Mouse (Mus musculus) megakaryocyte-erythroid progenitor cell, adult 5-6 weeks (primary cell): ENCODE results near the gene Ppard. TPM values are rescaled to one million over a fixed set of nuclear protein-coding genes. Genes with fewer than 3 reads are reported as not detected.
"Not testable (repeated sequence)": the region's sequence is repeated elsewhere in the genome, so short reads cannot be mapped to it uniquely, and the experiment has no call there.

Experiments
- ATAC-seq: replicated peaks from 2 replicates; pipeline ENCODE4 v1.8.0; 2016; ENCODE audit warnings: mild to moderate bottlenecking, inconsistent platforms; ENCODE audit not compliant: severe bottlenecking, poor library complexity, low FRiP score, low TSS enrichment
- total RNA-seq, 2 experiments: library from RNA; stranded (forward) in 1 of 2; stranded (reverse) in 1 of 2; fragments of 200-1000, 215-1000 nt in 1 of 2; fragments of >200 nt in 1 of 2; fragmentation: Nextera tagmentation in 1 of 2; gene quantifications; 2 replicates each; pipeline ENCODE4 v1.2.3; 2014 to 2017

Ppard gene
- total RNA-seq, 2 experiments from 2014 or later, result 2.0 to 7.6 TPM

DNA sequence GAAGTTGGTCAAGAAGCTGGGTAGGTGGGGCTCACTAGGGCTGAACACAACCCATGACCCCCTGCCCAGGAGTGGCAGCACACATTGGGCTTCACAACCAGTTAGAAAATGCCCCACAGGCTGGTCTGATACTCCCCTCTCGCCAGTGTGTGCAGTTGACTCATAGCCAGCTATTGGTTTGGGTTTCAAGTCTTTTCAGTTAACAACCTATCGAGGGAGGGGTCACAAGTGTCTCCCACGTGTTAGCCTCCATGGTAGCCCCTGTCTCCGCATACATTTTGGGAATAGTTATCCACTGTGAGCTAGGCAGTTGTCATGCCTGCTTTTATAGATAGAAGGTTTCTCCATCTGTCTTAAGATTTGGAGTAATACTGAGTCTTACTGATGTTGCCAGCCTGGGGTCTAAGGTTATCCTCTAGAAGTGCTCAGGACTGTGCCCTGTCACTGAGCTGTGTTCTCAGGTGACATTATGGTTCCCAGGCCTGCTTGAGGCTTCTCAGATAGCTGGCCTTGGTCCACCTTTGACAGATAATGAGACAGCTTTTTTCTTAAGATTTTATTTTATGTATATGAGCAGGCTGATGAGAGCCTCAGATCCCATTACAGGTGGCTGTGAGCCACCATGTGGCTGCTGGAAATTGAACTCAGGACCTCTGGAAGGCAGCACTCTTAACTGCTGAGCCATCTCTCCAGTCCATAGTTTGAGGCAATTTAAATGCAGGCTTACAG, 97.2 kb downstream of the Ppard start:
- ATAC-seq, result no peak

DNA sequence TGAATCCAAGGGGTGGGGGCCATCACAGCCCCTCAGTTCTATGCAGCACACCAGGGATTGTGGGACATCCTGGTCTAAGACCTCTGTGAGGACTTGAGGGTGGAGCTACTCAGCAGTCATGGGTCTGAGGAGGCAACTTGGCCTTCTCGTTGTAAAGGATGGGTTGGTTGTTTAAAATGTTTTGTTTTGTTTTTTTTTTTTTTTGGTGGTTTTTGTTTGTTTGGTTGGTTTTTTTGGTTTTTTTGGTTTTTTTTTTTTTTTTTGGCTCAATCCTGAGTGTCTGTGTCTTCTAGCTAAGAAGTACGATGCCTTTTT, 97.7 kb downstream of the Ppard start:
- no peak for ATAC-seq

- not testable (repeated sequence) for ATAC-seq
These were observed 98.1 kb downstream of the Ppard start for GRCm38 (mm10) chr17:28330590-28330989.

GRCm38 (mm10) chr17:28331241-28332112, 99.0 kb downstream of the Ppard start:
- ATAC-seq, result no peak

- no peak for ATAC-seq
These were observed 99.8 kb downstream of the Ppard start for GRCm38 (mm10) chr17:28332113-28332914.

GRCm38 (mm10) chr17:28332915-28333546, 100.5 kb downstream of the Ppard start:
- 0 out of 2 replicates have a peak, but pooled peaks have one; percentile 5 for ATAC-seq

DNA sequence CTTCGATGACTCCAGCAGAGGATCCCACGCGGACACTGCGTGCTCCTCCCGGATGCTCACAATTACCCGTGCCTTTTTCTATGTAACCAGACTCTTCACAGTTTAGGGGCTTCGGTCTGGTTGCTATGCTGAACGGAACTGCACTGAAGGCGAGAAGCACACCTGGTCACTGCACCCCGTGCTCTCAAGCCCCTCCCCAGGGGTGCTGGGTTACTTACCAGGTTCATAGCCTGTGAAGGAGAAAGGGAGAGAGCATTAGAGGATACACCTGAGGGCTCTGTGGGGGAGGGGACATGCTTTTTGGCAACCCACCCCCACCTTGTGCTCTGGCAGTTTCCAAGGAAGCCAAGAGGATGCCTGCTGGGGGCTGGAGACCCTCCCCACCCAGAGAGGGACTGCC, 102.8 kb downstream of the Ppard start:
- no peak for ATAC-seq

DNA sequence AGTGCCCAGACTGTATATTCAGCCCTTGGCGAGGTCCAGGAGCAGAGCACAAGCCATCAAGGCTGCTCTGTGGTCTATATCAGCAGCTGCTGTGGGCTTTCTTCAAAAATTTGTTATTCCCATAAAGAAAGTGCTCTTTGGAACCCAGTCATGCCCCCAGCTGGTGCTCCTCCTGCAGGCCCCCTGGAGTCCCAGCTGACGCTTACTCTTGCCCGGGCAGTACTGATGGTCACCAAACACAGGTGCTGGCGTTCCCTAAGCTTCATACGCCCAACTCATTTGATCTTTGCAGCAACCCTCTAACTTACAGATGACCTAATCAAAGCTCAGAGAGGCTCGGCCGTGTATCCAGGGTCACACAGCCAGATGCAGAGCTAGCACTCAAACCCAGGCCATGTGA, 105.0 kb downstream of the Ppard start:
- no peak for ATAC-seq

GRCm38 (mm10) chr17:28340578-28340977, 108.1 kb downstream of the Ppard start:
- no peak for ATAC-seq

GRCm38 (mm10) chr17:28341091-28341490, 108.6 kb downstream of the Ppard start:
- peak; percentile 75 for ATAC-seq

DNA sequence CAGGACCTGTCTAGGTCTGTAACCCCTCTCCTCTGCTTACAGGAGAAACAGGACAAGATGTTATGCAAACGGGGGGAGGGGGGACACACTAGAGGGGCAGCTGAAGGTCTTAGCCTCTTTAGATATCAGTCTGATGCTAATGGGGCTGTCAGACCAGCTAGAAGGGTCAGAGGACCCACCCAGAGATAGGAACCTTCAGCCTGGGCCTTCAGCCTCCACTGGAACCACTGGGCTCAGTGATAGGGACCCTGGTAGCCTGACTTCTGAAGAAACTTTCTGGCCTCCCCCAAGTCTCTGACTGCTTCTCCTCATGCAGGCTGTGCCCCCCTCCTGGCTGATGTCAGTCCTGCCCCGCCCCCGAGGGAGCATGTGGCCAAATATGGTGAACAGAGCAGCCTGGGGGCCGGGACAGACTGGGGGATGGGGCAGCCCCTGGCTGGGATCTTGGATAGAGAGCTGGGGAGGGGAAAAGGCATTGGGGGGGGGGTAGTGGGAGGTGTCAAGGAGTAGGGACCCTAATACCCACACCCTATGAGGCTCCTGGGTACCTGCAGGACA, 111.6 kb downstream of the Ppard start:
- no peak for ATAC-seq

- ATAC-seq, result no peak
These were observed 112.2 kb downstream of the Ppard start for GRCm38 (mm10) chr17:28344670-28345069.

DNA sequence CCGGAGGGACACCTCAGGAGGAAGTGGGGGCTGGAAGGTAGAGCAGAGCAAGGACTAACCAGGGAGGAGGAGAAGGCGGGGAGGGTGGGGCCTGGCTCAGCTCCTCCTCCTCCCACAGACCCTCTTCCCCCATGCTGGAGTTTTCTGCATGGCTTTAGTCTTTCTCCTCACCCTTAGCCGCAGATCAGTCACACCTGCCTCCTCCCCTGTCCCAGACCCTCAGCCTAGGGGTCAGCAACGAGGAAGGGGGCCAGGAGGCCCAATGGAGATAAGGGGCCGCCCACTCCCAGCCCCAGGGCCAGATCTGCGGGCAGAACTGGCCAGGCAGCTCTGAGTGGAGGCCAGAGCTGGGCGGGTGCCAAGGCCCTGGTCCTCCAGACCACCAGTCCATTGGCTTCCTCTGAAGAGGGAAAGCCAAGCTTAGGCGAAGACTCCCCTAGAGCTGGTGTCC, 112.8 kb downstream of the Ppard start:
- ATAC-seq, result no peak

DNA sequence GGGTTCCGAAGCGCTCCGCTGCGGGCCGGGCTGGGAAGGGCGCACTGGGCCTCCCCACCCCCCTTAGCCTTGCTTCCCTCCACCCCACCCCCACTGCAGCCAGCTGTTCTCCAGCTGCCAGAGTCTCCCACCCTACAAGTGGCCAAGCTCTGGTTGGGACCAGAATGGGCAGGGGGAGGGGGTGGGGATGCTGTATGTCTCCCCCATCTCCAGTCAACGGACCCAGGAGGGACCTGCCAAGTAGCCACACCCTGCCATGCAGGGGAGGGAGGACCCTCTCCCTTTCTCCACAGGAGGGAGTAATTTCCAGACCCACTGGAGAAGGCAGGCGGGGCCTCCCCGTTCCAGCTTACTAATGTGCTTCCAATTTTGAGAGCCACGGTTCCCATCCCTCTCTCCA, 113.4 kb downstream of the Ppard start:
- no peak for ATAC-seq

GRCm38 (mm10) chr17:28347327-28347726, 114.8 kb downstream of the Ppard start:
- ATAC-seq, result no peak

- ATAC-seq, result no peak
These were observed 115.7 kb downstream of the Ppard start for GRCm38 (mm10) chr17:28348211-28348610.

- no peak for ATAC-seq
These were observed 116.9 kb downstream of the Ppard start for GRCm38 (mm10) chr17:28349264-28349880.

- ATAC-seq, result no peak
These were observed 117.5 kb downstream of the Ppard start for GRCm38 (mm10) chr17:28349901-28350465.
